Mouse (Mus musculus) thymus, adult 2 months (tissue): Measurements from ENCODE around the gene Rasl2-9.

ENCODE experiments used
- CTCF ChIP-seq: fragments of 200-500 bp; IDR thresholded peaks from 2 replicates; pipeline ENCODE4 v1.5.1; 2012; ENCODE audit warnings: mild to moderate bottlenecking, control low read depth, low read length, moderate library complexity, borderline replicate concordance; ENCODE audit not compliant: control insufficient read depth, poor library complexity, insufficient read depth; ENCODE audit errors: extremely low read depth
- POLR2A ChIP-seq: fragments of 200-500 bp; IDR thresholded peaks from 2 replicates; pipeline ENCODE4 v1.6.1; 2012; ENCODE audit warnings: mild to moderate bottlenecking, low read length, control low read depth, moderate library complexity; ENCODE audit not compliant: control insufficient read depth, poor library complexity, insufficient read depth; ENCODE audit errors: extremely low read depth

DNA sequence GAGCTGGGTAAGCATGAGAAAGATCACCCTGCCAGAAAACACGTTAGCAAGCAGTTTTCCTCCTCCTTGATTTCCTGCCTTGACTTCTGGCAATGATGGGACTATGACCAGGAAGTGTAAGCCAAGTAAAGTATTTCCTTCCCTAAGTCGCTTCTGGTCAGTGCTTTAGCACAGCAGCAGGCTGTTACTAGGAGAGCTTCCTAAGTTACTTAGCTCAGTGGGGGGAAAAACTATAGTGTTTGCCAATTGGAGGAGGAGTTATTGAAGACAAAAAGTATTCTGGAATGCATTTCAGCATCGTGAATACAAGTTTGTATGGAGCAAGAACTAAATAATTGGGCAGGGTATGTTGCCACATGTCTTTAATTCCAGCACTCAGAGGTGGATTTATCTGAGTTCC is 13.0 kb downstream of the Rasl2-9 start:
- TF ChIP-seq POLR2A (no peak), CTCF (no peak)
